Mouse (Mus musculus) liver, embryonic 11.5 days (tissue): Measurements from ENCODE around the gene Snx30. TPM values are rescaled to one million over a fixed set of nuclear protein-coding genes. Genes with fewer than 3 reads are reported as not detected.

ENCODE experiments used
- ATAC-seq: fragments of 200-750 bp; cut with Nextera tagmentation; replicated peaks from 2 replicates; pipeline ENCODE4 v1.8.0; 2017; ENCODE audit warnings: moderate number of reproducible peaks, mild to moderate bottlenecking, moderate TSS enrichment, moderate library complexity; ENCODE audit not compliant: low FRiP score
- DNase-seq: peaks from one replicate; pipeline ENCODE4 v3.0.0-alpha.2; 2017; ENCODE audit warnings: low spot score
- H3K27ac ChIP-seq: fragments of 300-500 bp; sonication (generic); 2 replicates; pipeline ENCODE4 v1.5.1; 2014; ENCODE audit warnings: mild to moderate bottlenecking, low read depth, low read length, control low read depth
- H3K27me3 ChIP-seq: fragments of 300-500 bp; sonication (generic); replicated peaks from 2 replicates; pipeline ENCODE4 v1.6.1; 2014; ENCODE audit warnings: low read length, mixed read lengths; ENCODE audit not compliant: control insufficient read depth, insufficient read depth
- H3K36me3 ChIP-seq: fragments of 300-500 bp; sonication (generic); 2 replicates; pipeline ENCODE4 v1.6.1; 2014; ENCODE audit warnings: mild to moderate bottlenecking, low read length, moderate library complexity, mixed read lengths; ENCODE audit not compliant: control insufficient read depth, insufficient read depth
- H3K4me1 ChIP-seq: fragments of 300-500 bp; sonication (generic); replicated peaks from 2 replicates; pipeline ENCODE4 v1.6.1; 2014; ENCODE audit warnings: low read length, mixed read lengths; ENCODE audit not compliant: control insufficient read depth, insufficient read depth
- H3K4me2 ChIP-seq: fragments of 300-500 bp; sonication (generic); 2 replicates; pipeline ENCODE4 v1.6.1; 2014; ENCODE audit warnings: mild to moderate bottlenecking, control low read depth, moderate library complexity
- H3K4me3 ChIP-seq: fragments of 300-500 bp; sonication (generic); 2 replicates; pipeline ENCODE4 v1.5.1; 2014; ENCODE audit warnings: low read depth, low read length, control low read depth
- H3K9ac ChIP-seq: fragments of 300-500 bp; sonication (generic); 2 replicates; pipeline ENCODE4 v1.6.1; 2014; ENCODE audit warnings: low read depth, low read length, control low read depth
- H3K9me3 ChIP-seq: fragments of 300-500 bp; sonication (generic); 2 replicates; pipeline ENCODE4 v1.6.1; 2016; ENCODE audit warnings: low read length, inconsistent platforms, mixed read lengths; ENCODE audit not compliant: control insufficient read depth
- WGBS: fragments of 180-500 bp; shearing (Covaris S2); extraction: QIAGEN DNeasy Blood & Tissue Kit; methylation state at CpG from one replicate; pipeline ENCODE4 v1.1.7; 2014; 5-methylcytosine and 5-hydroxymethylcytosine counted together
- polyA plus RNA-seq: library from polyadenylated mRNA; unstranded; fragments of >200 nt; fragmentation: Nextera tagmentation; extraction: Ambion mirVana; gene quantifications from 2 replicates; pipeline ENCODE4 v1.2.1, GENCODE M21; 2014

Gene Snx30
- polyA plus RNA-seq, 1 experiment from 2014 or later, result 5.7 TPM

DNA sequence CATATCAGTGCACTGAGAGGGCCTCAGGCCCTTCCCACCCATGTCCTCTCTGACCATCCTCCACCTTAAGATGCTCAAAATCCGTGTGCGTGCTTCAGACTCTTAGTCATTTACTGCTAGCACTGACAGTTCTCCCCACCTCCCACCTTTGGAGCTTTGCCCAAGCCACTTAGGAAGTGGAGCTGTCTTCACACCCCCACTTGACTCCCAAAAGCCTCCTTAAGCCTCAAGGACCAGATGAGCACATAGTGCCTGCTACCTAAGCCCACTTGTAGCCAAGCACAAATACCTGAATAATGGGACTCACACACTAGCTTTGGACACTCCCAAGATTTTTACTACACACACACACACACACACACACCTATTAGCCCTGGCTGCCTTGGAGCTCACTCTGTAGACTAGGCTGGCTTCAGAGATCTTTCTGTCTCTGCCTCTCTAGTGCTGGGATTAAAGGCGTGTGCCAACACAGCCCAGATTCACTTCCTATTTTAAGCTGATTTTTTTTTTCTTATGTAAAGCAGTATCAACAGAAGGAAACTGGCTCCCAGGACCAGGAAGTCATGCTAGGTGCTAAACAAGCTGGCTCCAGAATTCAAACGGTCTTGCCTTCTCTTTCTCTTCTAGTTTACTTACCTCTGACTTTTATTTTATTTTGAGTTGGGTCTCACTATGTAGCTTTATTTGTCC is 9.6 kb downstream of the Snx30 start:
- no peak overlapping the region for H3K27ac ChIP-seq
- 78% methylated on average over 4 of the region's 4 CpGs for WGBS
- peaks cover 41% of the 10 kb centered on the region for H3K4me1 ChIP-seq
- no peaks in the 10 kb centered on the region for H3K9me3 ChIP-seq
- no peak overlapping the region for H3K4me2 ChIP-seq
- no peak overlapping the region for H3K4me3 ChIP-seq
- ATAC-seq, result no peak
- H3K27me3 ChIP-seq, result no peaks in the 10 kb centered on the region
- H3K36me3 ChIP-seq, result no peaks in the 10 kb centered on the region
- no peak for DNase-seq
- H3K9ac ChIP-seq, result no peak overlapping the region

DNA sequence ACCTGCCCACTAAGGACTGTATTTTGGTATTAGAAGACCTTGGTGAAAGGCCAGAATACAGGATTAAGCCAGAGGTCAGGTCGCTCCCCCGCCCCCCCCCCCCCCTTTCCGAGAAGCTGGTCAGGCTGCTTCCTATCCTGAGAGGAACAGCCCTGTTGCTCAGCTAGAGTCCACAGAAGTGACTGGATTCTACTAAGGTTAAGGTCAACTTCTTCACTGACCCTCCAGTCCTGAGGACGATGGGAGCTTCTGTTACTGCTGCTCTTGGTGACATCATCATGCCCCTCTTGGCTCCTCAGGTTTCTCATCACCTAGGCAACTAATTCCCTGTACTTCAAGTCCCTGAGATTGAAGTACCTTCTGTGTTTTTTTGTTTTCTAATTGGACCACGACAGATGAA is 10.4 kb downstream of the Snx30 start:
- 57% methylated on average over 5 of the region's 5 CpGs for WGBS
- H3K4me1 ChIP-seq, result peaks cover 41% of the 10 kb centered on the region

DNA sequence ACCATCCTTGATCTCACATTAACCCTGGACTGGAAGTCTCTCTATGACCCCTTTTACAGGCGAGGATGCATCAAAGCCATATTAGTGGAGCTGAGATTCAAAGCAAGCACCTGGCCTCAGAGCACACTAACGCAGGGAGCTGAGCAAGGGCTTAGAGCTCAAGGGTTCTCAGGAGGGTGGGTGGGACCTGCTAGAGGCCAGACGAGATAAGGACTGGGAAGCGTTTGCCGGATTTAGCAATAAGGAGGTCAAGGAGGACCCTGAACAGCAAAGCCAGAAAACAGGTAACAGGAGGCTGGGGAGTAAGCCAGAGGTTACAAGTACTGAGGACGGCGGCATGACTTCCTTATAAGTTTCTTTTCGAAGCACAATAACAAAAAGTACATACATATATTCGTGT is 10.8 kb downstream of the Snx30 start:
- no peak overlapping the region for H3K27ac ChIP-seq
- 55% methylated on average over 9 of the region's 9 CpGs for WGBS
- no peak for DNase-seq
- no peaks in the 10 kb centered on the region for H3K27me3 ChIP-seq
- H3K9me3 ChIP-seq, result no peaks in the 10 kb centered on the region
- no peak overlapping the region for H3K9ac ChIP-seq
- H3K36me3 ChIP-seq, result no peaks in the 10 kb centered on the region
- no peak overlapping the region for H3K4me3 ChIP-seq
- peaks cover 41% of the 10 kb centered on the region for H3K4me1 ChIP-seq
- H3K4me2 ChIP-seq, result no peak overlapping the region
- no peak for ATAC-seq

More for the DNA sequence above, 10.4 kb downstream of the Snx30 start:
- DNase-seq (no peak), ATAC-seq (no peak)
- no peak overlapping the region for H3K4me2 ChIP-seq
- no peak overlapping the region for H3K9ac ChIP-seq
- no peaks in the 10 kb centered on the region for H3K9me3 ChIP-seq
- no peaks in the 10 kb centered on the region for H3K36me3 ChIP-seq
- H3K27ac ChIP-seq, result no peak overlapping the region; the same call in 1 of the 2 replicates
- no peak overlapping the region for H3K4me3 ChIP-seq
- H3K27me3 ChIP-seq, result no peaks in the 10 kb centered on the region

DNA sequence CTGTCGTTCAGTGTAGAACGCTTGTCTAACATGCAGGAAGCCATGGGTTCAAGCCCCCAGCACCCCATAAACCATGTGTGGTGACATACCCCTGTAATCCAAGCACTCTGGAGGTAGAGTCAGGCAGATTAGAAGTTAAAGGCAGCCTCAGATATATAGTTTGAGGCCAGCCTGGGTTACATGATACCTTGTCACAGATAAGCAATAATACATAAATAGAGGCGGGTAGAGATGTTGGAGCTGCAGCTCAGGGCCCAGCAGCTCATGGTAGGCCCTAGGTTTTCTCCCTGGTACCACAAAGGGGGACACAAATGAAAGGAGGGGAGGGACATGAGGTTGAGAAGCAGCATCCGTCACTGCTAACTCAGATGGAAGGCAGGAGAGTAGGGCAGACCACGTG is 12.2 kb downstream of the Snx30 start:
- Histone ChIP-seq H3K9ac (no peak overlapping the region), H3K4me2 (no peak overlapping the region), H3K4me3 (no peak overlapping the region), H3K4me1 (peaks cover 41% of the 10 kb centered on the region), H3K27me3 (no peaks in the 10 kb centered on the region), H3K27ac (0 out of 2 replicates have a peak overlapping the region, but pooled peaks have one; percentile 1), H3K36me3 (no peaks in the 10 kb centered on the region), H3K9me3 (no peaks in the 10 kb centered on the region)
- DNase-seq (no peak), ATAC-seq (peak; percentile 28; the same call in 1 of the 2 replicates)
- 47% methylated on average over 5 of the region's 5 CpGs for WGBS

DNA sequence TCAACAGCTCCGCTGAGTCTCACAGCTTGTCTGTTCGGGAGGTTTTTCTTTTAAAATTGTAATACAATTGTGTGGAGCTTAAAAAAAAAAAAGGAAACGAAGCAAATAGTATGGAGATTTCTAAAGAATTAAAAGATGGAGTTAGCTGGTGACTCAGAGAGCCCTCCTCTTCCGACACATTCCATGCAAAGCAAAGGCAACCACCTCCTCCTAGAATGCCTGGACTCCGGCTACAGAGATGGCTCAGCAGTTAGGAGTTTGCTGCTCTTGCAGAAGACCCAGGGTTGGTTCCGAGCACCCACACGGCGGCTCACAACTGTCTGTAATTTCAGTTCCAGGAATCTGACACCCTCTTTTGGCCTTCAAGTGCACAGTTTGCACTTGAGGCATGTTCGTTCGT is 12.9 kb downstream of the Snx30 start:
- no peaks in the 10 kb centered on the region for H3K27me3 ChIP-seq
- WGBS, result 85% methylated on average over 10 of the region's 10 CpGs
- ATAC-seq, result no peak
- H3K9me3 ChIP-seq, result no peaks in the 10 kb centered on the region
- no peaks in the 10 kb centered on the region for H3K36me3 ChIP-seq
- H3K9ac ChIP-seq, result no peak overlapping the region
- H3K4me1 ChIP-seq, result peaks cover 43% of the 10 kb centered on the region
- DNase-seq, result no peak
- H3K4me3 ChIP-seq, result no peak overlapping the region
- no peak overlapping the region for H3K4me2 ChIP-seq
- no peak overlapping the region for H3K27ac ChIP-seq

DNA sequence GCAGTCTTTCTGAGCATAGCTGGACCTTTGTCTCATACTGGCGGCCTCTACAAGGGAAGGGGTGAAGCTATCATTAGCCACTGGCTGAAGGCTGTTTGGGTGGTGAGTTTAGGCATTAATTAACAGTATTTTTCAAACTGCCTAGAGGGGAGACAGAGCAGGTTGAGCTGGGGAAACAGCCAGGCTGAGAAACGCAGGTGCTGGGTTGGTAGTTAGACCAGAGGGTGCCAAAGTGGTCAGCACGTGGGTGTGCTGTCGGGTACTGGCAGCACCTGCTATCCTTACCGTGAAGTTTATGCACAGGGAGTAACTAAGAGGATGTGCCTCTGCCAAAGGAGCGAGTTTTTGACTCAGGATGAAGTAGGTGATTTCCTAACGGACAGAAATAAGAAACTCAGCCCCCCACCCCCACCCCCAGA is 13.4 kb downstream of the Snx30 start:
- no peak overlapping the region for H3K27ac ChIP-seq
- peaks cover 41% of the 10 kb centered on the region for H3K4me1 ChIP-seq

DNA sequence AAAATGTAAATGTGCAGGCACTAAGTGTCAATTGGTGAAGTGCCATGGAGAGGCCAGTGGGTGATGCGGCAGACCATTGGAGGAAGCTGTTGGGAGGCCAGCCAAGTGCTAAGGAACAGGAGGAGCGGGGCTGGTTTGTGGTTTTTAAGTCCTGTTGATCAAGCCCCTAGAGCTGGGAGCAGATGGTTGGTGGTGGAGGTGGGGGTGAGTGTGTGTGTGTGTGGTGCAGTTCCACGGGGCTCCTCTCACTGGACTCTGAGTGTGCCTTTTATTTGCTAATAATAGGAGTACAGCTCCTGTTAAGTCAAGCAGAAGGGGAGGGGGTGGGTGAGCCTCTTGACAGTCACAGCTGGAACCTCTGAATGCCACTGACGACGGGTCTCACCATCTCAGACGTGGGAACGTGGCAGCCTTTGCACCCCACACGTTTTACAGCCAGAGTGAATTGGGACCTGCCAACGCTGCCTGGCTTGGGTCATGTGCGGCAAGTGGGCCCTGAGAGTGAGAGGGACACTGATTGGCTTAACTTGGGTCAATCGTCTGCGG is 13.9 kb downstream of the Snx30 start:
- no peak overlapping the region for H3K4me2 ChIP-seq
- H3K4me1 ChIP-seq, result peaks cover 36% of the 10 kb centered on the region
- DNase-seq, result no peak
- no peak overlapping the region for H3K27ac ChIP-seq
- no peaks in the 10 kb centered on the region for H3K27me3 ChIP-seq
- no peak for ATAC-seq
- no peak overlapping the region for H3K9ac ChIP-seq
- H3K36me3 ChIP-seq, result no peaks in the 10 kb centered on the region
- no peaks in the 10 kb centered on the region for H3K9me3 ChIP-seq
- 60% methylated on average over 12 of the region's 12 CpGs for WGBS
- no peak overlapping the region for H3K4me3 ChIP-seq

More for the DNA sequence above, 13.4 kb downstream of the Snx30 start:
- Histone ChIP-seq H3K4me2 (no peak overlapping the region), H3K9me3 (no peaks in the 10 kb centered on the region), H3K36me3 (no peaks in the 10 kb centered on the region), H3K4me3 (no peak overlapping the region), H3K27me3 (no peaks in the 10 kb centered on the region), H3K9ac (no peak overlapping the region)
- DNase-seq (no peak), ATAC-seq (no peak)
- 50% methylated on average over 7 of the region's 7 CpGs for WGBS

DNA sequence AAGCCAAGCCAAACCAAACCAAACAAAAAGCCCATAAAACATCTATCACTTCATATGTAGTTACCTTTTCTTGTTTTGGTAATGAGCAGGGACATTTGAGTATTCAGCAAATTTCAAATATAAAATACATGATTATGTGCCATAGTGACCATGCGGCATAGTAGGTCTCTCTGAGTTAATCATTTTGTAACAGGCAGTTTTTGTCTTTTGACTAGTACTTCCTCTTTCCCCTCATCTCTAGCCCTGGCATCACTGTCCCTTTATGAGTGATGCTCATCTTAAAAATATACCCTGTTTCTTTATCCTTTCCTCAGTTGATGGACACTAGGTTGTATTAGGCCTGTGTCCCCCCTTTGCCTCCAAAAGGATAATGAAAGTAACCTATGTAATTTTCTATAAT is 15.9 kb downstream of the Snx30 start:
- 100% methylated on average over 1 of the region's 1 CpGs for whole genome bisulfite sequencing
- no peak overlapping the region for H3K4me2 ChIP-seq
- no peak overlapping the region for H3K9ac ChIP-seq
- no peaks in the 10 kb centered on the region for H3K36me3 ChIP-seq
- no peak for ATAC-seq
- H3K27me3 ChIP-seq, result no peaks in the 10 kb centered on the region
- no peak overlapping the region for H3K27ac ChIP-seq
- no peaks in the 10 kb centered on the region for H3K9me3 ChIP-seq
- peaks cover 28% of the 10 kb centered on the region for H3K4me1 ChIP-seq
- no peak for DNase-seq
- H3K4me3 ChIP-seq, result no peak overlapping the region

DNA sequence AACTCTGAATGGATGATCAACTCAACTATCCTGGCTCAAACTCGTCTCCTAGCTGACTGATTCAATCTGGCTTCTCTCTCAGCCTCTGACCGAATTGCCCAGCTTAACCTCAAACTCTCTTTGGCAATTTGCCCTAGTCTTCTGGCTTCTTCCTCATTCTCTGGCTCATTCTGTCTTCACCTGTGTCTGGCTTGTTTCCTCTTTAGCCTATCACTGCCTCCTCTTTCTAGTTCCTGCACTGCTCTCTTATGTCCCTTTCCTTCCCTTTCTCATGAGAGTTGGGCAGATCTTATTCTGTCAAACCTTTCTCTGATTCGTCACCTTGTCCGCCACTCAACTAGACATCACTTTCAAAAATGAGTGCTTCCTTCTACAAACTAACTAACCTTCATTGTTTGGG is 16.5 kb downstream of the Snx30 start:
- no peak overlapping the region for H3K4me2 ChIP-seq
- H3K36me3 ChIP-seq, result peaks cover under 1% of the 10 kb centered on the region; the same call in 1 of the 2 replicates
- no peak overlapping the region for H3K27ac ChIP-seq
- no peak overlapping the region for H3K4me3 ChIP-seq
- no peaks in the 10 kb centered on the region for H3K9me3 ChIP-seq
- no peaks in the 10 kb centered on the region for H3K27me3 ChIP-seq
- no peak for ATAC-seq
- peaks cover 21% of the 10 kb centered on the region for H3K4me1 ChIP-seq
- 76% methylated on average over 4 of the region's 4 CpGs for WGBS
- DNase-seq, result no peak
- no peak overlapping the region for H3K9ac ChIP-seq
